Mouse (Mus musculus): ENCODE measurements around the gene BC051142.

Gene BC051142

GRCm38 (mm10) chr17:34386656-34387055, 12.0 kb upstream of the BC051142 start:
- ChIA-PET POLR2A (interaction anchor here in 2 of 4 experiments (0.6 kb wide), 2 partner anchors 119 to 414 kb away, joined by 3 to 4 read pairs; no protein-coding TSS in a partner anchor), CTCF (interaction anchor here in 3 of 4 experiments (0.6 to 3.7 kb wide), 5 partner anchors 12 to 581 kb away, joined by 3 to 25 read pairs (median 7); partner anchors contain the start of gene BC051142 (in 1 of the 3))

DNA sequence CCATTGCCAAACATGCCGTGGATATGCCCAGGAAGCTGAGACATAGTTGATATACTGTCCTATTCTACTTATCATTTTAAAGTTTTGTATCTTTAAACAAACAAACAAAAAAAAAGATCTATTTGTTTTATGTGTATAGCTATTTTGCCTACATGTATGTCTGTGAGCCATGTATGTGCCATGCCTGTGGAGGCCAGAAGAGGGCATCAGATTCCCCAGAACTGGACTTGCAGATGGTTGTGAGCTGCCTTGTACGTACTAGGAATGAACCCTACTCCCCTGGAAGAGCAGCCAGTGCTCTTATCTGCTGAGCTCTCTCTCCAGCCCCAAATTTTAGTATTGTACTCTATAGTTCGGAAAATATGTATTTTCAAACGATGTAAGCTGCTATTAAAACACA, 10.1 kb upstream of the BC051142 start:
- ChIA-PET POLR2A (interaction anchor here in 3 of 4 experiments (0.6 to 2.5 kb wide), 7 partner anchors 10 to 184 kb away, joined by 3 to 10 read pairs (median 4); partner anchors contain the start of gene BC051142 (in 2 of the 3)), CTCF (interaction anchor here (0.5 to 3.7 kb wide), 31 partner anchors 9 to 555 kb away, joined by 3 to 25 read pairs (median 3); partner anchors contain the start of gene BC051142 (in 3 of the 4))

GRCm38 (mm10) chr17:34391507-34391906, 7.1 kb upstream of the BC051142 start:
- ChIA-PET POLR2A (interaction anchor here in 1 of 4 experiments (0.5 kb wide), 1 partner anchor 537 kb away, joined by 4 read pairs; no protein-coding TSS in a partner anchor), CTCF (interaction anchor here in 2 of 4 experiments (0.6 to 0.9 kb wide), 2 partner anchors 20 to 29 kb away, joined by 3 to 5 read pairs; no protein-coding TSS in a partner anchor)

GRCm38 (mm10) chr17:34392321-34392720, 6.3 kb upstream of the BC051142 start:
- ChIA-PET CTCF (interaction anchor here in 2 of 4 experiments (0.6 to 0.9 kb wide), 2 partner anchors 19 to 882 kb away, joined by 3 to 5 read pairs; no protein-coding TSS in a partner anchor), POLR2A (interaction anchor here in 1 of 4 experiments (0.6 kb wide), 1 partner anchor 127 kb away, joined by 3 read pairs; no protein-coding TSS in a partner anchor)

DNA sequence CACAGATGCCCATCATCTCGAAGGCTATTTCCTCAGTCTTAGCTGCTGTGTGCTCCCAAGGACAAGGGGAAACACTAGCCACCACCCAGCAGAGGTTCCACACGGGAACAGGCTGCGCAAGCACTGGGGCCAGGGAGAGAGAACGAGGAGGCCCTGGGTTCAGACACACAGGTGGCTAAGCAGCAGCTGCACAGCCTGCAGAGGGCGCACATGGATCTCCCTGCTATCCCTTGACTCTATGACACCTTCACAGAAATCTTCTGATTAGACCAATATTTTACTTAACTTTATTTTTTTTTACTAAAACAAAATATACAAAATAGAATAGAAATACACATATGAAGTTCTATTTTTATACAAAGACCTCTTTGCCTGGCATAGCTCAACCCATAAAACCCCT, 1.3 kb upstream of the BC051142 start:
- POLR2A ChIA-PET = interaction anchor here in 1 of 4 experiments (1.0 kb wide), 1 partner anchor 206 kb away, joined by 3 read pairs; the partner anchor contains the start of genes Agpat1 and Rnf5

GRCm38 (mm10) chr17:34398058-34398710, 436 bp upstream of the BC051142 start:
- CTCF ChIA-PET = interaction anchor here (0.6 to 4.6 kb wide), 33 partner anchors 10 to 483 kb away, joined by 3 to 49 read pairs (median 4); partner anchors contain the start of genes Notch4 (in 1 of the 4), Psmb9 (in 1 of the 4) and Tap1 (in 1 of the 4)
- POLR2A ChIA-PET = interaction anchor here (0.5 to 2.0 kb wide), 22 partner anchors 9 to 717 kb away, joined by 3 to 10 read pairs (median 4); partner anchors contain the start of genes Agpat1 (in 2 of the 4), Rnf5 (in 2 of the 4), H2-DMa (in 1 of the 4) and Rps18 (in 1 of the 4)

More for the DNA sequence above, 1.3 kb upstream of the BC051142 start:
- CTCF ChIA-PET = interaction anchor here (0.5 to 4.6 kb wide), 9 partner anchors 9 to 326 kb away, joined by 3 to 49 read pairs (median 5); no protein-coding TSS in a partner anchor

- CTCF ChIA-PET = interaction anchor here in 3 of 4 experiments (0.6 to 4.6 kb wide), 20 partner anchors 11 to 229 kb away, joined by 3 to 49 read pairs (median 4); partner anchors contain the start of genes Notch4 (in 1 of the 3), Psmb9 (in 1 of the 3) and Tap1 (in 1 of the 3)
Measured at GRCm38 (mm10) chr17:34399394-34399715, 735 bp downstream of the BC051142 start.

DNA sequence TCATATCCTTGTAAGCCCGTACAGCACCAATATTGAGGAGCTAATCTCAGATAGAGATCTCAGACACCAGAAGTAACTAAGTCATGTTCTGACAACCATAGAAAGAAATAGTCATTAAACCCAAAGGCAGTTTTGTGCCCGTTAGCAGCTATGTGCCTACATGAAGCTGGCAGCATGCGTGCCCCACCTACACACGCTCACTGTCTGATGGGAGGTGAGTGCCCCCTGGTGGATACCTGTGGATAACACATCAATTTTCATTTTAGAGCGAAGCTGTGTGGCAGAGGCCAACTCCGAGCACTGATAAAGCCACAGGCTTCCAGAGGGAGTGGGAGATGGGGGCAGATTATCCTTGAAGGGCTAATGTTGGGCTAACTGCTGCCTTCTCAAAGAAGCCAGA, 12.5 kb downstream of the BC051142 start:
- CTCF ChIA-PET = interaction anchor here (0.6 to 5.4 kb wide), 75 partner anchors 9 to 385 kb away, joined by 3 to 49 read pairs (median 5); partner anchors contain the start of genes BC051142 (in 4 of the 4), Btnl1 (in 1 of the 4), H2-Aa (in 1 of the 4) and Tap1 (in 1 of the 4)

More at GRCm38 (mm10) chr17:34399394-34399715, 735 bp downstream of the BC051142 start:
- POLR2A ChIA-PET = interaction anchor here in 3 of 4 experiments (0.6 to 2.0 kb wide), 17 partner anchors 9 to 553 kb away, joined by 3 to 10 read pairs (median 4); partner anchors contain the start of genes H2-DMa (in 1 of the 3), Rps18 (in 1 of the 3), Rxrb (in 1 of the 3) and Slc39a7 (in 1 of the 3)

DNA sequence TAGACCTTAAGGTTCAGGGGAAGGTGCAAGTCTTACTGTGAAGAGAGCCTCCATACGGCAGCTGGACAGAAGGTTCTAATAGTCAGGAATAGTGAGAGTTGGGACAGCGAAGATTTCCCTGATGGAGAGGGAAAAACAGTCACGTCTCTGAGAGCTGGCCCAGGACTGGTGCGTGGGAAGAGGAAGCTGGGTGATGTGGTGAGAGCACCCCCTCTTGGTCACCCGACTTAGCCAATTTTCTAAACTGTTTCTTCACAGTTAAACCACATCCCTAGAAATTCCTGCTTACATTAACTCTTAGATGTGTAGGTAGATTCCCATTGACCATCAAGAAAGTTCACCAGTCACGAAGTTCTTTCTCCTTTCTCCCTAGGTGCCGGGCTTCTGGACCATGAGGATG, 21.4 kb downstream of the BC051142 start:
- CTCF ChIA-PET = interaction anchor here in 1 of 4 experiments (1.3 kb wide), 1 partner anchor 9 kb away, joined by 3 read pairs; no protein-coding TSS in a partner anchor
- POLR2A ChIA-PET = no interaction called here

More for the DNA sequence above, 12.5 kb downstream of the BC051142 start:
- POLR2A ChIA-PET = interaction anchor here in 3 of 4 experiments (0.6 to 1.1 kb wide), 6 partner anchors 12 to 395 kb away, joined by 3 to 5 read pairs (median 3); partner anchors contain the start of gene BC051142 (in 2 of the 3)

- POLR2A ChIA-PET = no interaction called here
- CTCF ChIA-PET = interaction anchor here in 1 of 4 experiments (0.7 kb wide), 1 partner anchor 229 kb away, joined by 3 read pairs; no protein-coding TSS in a partner anchor
Measured at GRCm38 (mm10) chr17:34427597-34427996, 29.0 kb downstream of the BC051142 start.

DNA sequence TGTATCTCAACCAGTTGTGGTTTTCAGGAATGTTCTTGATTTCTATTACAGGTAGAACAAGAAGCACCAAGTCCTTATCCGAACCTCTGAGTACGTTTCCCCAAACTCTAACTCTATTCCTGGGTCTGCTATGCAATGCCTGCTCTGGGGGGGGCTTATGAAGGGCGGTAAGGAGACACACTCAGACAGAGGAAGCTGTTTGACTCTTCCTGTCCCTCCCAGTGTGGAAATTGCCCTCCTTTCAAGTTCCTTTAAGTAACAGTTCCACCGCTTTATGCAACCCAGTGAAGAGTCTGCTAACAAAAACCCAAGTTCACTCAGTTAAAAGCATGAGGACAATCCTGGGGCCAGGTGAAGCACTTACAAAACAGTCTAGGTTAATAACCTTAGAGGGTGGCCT, 38.5 kb downstream of the BC051142 start:
- ChIA-PET CTCF (interaction anchor here in 2 of 4 experiments (0.9 to 1.7 kb wide), 4 partner anchors 12 to 515 kb away, joined by 3 to 6 read pairs (median 4); no protein-coding TSS in a partner anchor), POLR2A (interaction anchor here in 1 of 4 experiments (0.7 kb wide), 1 partner anchor 317 kb away, joined by 3 read pairs; no protein-coding TSS in a partner anchor)

DNA sequence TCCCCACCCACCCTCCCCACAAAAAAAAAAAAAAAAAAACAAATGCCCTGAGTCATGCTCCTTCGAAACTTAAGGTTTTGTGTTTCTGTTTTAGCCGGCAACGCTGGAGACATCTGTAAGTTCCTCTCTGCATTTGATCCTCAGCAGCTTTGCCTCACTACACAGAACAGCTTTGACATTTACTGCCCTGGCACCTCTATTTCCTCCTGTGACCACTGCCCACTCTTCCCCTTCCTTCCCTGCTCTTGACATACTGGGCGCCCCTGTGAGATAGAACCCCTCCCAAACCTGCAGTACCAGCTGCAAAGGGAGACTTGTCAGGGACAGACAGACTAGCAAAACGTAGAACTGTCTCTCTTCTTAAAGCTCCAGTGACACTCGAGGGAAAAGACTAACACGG, 39.0 kb downstream of the BC051142 start:
- CTCF ChIA-PET = interaction anchor here in 3 of 4 experiments (0.9 to 2.8 kb wide), 6 partner anchors 11 to 515 kb away, joined by 3 to 11 read pairs (median 4); no protein-coding TSS in a partner anchor
- POLR2A ChIA-PET = interaction anchor here in 1 of 4 experiments (1.0 kb wide), 1 partner anchor 10 kb away, joined by 3 read pairs; no protein-coding TSS in a partner anchor

- CTCF ChIA-PET = interaction anchor here in 3 of 4 experiments (0.5 to 2.8 kb wide), 6 partner anchors 10 to 232 kb away, joined by 3 to 11 read pairs (median 4); partner anchors contain the start of gene Tnxb (in 1 of the 3)
- POLR2A ChIA-PET = interaction anchor here in 2 of 4 experiments (0.7 to 1.0 kb wide), 2 partner anchors 9 to 174 kb away, joined by 3 read pairs; no protein-coding TSS in a partner anchor
Measured at GRCm38 (mm10) chr17:34438588-34438987, 40.0 kb downstream of the BC051142 start.

DNA sequence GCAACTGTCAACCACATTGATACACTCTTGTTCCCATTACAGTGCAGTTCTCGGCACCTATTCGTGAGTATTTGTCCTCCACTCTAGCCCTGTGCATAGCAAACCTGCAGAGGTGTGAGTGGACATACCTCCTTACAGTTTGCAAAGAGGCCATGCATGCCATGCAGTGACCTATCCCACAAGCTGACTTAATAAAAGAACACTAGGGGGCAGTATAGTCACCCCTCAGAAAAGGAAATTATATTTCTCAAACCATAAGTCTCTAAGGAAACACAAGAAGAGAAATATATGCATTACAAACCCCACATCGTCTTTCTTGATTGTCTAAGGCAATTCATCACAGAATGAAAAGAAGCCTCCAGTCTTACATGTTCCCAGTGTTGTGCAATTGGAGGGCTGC, 41.2 kb downstream of the BC051142 start:
- ChIA-PET CTCF (interaction anchor here (0.5 to 2.8 kb wide), 21 partner anchors 9 to 356 kb away, joined by 3 to 16 read pairs (median 3); partner anchors contain the start of genes Pbx2 (in 1 of the 4) and Tap1 (in 1 of the 4)), POLR2A (no interaction called here)

GRCm38 (mm10) chr17:34441990-34442389, 43.4 kb downstream of the BC051142 start:
- POLR2A ChIA-PET = interaction anchor here in 1 of 4 experiments (1.3 kb wide), 1 partner anchor 114 kb away, joined by 3 read pairs; no protein-coding TSS in a partner anchor
- CTCF ChIA-PET = interaction anchor here in 3 of 4 experiments (0.5 to 2.3 kb wide), 3 partner anchors 114 to 336 kb away, joined by 3 to 12 read pairs (median 8); no protein-coding TSS in a partner anchor

GRCm38 (mm10) chr17:34448473-34449041, 49.9 kb downstream of the BC051142 start:
- CTCF ChIA-PET = interaction anchor here in 2 of 4 experiments (0.6 to 2.5 kb wide), 5 partner anchors 9 to 107 kb away, joined by 3 to 11 read pairs (median 3); no protein-coding TSS in a partner anchor
- POLR2A ChIA-PET = interaction anchor here in 2 of 4 experiments (1.0 to 1.6 kb wide), 4 partner anchors 10 to 157 kb away, joined by 3 to 4 read pairs (median 4); no protein-coding TSS in a partner anchor

DNA sequence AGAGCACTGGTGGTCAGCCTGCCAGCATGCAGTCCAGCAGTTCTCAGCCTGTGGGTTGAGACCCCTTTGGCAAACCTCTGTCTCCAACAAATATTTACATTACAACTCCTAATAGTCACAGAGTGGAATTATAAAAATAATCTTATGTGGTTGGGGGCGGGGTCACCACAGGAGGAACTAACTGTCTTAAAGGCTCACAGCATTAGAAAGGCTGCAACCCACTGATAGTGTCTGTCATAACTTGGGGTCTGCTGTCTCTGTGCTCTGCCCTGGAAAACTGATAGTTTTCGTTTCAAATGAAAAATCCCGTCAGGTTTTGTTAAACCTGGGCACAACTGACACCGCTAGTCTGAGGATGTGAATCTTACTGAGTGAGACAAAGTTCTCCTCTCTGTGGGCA, 59.0 kb downstream of the BC051142 start:
- POLR2A ChIA-PET = no interaction called here
- CTCF ChIA-PET = no interaction called here

All from embryonic stem cell, embryonic (primary cell).